Comparison of ENCODE assay signal across 17 mouse cellular contexts in genomic region chr17:12571924-12572463, GRCm38 (mm10). TPM values are rescaled to one million over a fixed set of nuclear protein-coding genes. Genes with fewer than 3 reads are reported as not detected.
A peak's percentile ranks its signal among the peaks of the same experiment; 100 is the strongest.
DNase-seq lines count a peak whose midpoint lies in the region; ATAC-seq and TF ChIP-seq lines count a peak whose summit lies in the region.
"Had no signal": no experiment of that assay in that cellular context is flagged by ENCODE, and none has a peak within 500 bp of the region (broad histone marks: within the 10 kb centered on the region; RNA-seq: fewer than 3 reads in every experiment).

No protein-coding gene starts in this region.

- no peak overlapping the region for H3K4me3 ChIP-seq in heart, adult 2 months
- no peak overlapping the region for H3K4me3 ChIP-seq in heart, embryonic 10.5 days
- no peak overlapping the region for H3K4me3 ChIP-seq in intestine, embryonic 15.5 days (replicated peaks)
- H3K4me3 ChIP-seq in forebrain, embryonic 12.5 days (replicated peaks): no peak overlapping the region
- H3K4me3 ChIP-seq: embryonic facial prominence, embryonic 13.5 days; forebrain, embryonic 10.5 days; hindbrain, embryonic 10.5 days; midbrain, embryonic 15.5 days had no signal

- peak; percentile 75 for ATAC-seq in intestine, embryonic 15.5 days
- ATAC-seq in forebrain, embryonic 12.5 days (ENCODE audit: low FRiP score): no peak
- ATAC-seq: inflammation-experienced regulatory T-cells, adult 6 months; liver, postnatal 0 days; midbrain, embryonic 15.5 days had no signal

- TF ChIP-seq EP300 in heart, adult 2 months (IDR thresholded peaks at IDR 0.05; ENCODE audit: insufficient read depth, low read depth, low read length): no peak

- no peak for TF ChIP-seq POLR2A in heart, adult 2 months (IDR thresholded peaks at IDR 0.05; ENCODE audit: insufficient read depth, low read depth, low read length)

- no peaks in the 10 kb centered on the region for H3K27me3 ChIP-seq in heart, adult 2 months (ENCODE audit: control insufficient read depth, insufficient read depth, low read length)
- H3K27me3 ChIP-seq in heart, embryonic 10.5 days (ENCODE audit: insufficient read depth, poor library complexity, severe bottlenecking): no peaks in the 10 kb centered on the region
- no peaks in the 10 kb centered on the region for H3K27me3 ChIP-seq in intestine, embryonic 15.5 days (replicated peaks)
- no peaks in the 10 kb centered on the region for H3K27me3 ChIP-seq in forebrain, embryonic 12.5 days
- H3K27me3 ChIP-seq: embryonic facial prominence, embryonic 13.5 days; midbrain, embryonic 15.5 days had no signal

- peaks cover 3% of the 10 kb centered on the region for H3K4me1 ChIP-seq in heart, adult 2 months (ENCODE audit: control insufficient read depth, insufficient read depth, low read length)
- H3K4me1 ChIP-seq in heart, embryonic 10.5 days: peaks cover 13% of the 10 kb centered on the region
- H3K4me1 ChIP-seq in intestine, embryonic 15.5 days (replicated peaks): no peaks in the 10 kb centered on the region
- no peaks in the 10 kb centered on the region for H3K4me1 ChIP-seq in forebrain, embryonic 12.5 days
- H3K4me1 ChIP-seq: embryonic facial prominence, embryonic 13.5 days; forebrain, embryonic 10.5 days; hindbrain, embryonic 10.5 days; midbrain, embryonic 15.5 days had no signal

- no peaks in the 10 kb centered on the region for H3K36me3 ChIP-seq in heart, adult 2 months (ENCODE audit: control insufficient read depth, insufficient read depth, low read length)
- no peaks in the 10 kb centered on the region for H3K36me3 ChIP-seq in heart, embryonic 10.5 days
- no peaks in the 10 kb centered on the region for H3K36me3 ChIP-seq in intestine, embryonic 15.5 days
- no peaks in the 10 kb centered on the region for H3K36me3 ChIP-seq in forebrain, embryonic 12.5 days (replicated peaks)
- H3K36me3 ChIP-seq: embryonic facial prominence, embryonic 13.5 days; forebrain, embryonic 10.5 days; hindbrain, embryonic 10.5 days; midbrain, embryonic 15.5 days had no signal

- intact Hi-C loops in heart, adult 2 months (cut with DNase I): no loop called here

- no peak overlapping the region for H3K4me2 ChIP-seq in intestine, embryonic 15.5 days (replicated peaks)
- H3K4me2 ChIP-seq in forebrain, embryonic 12.5 days: no peak overlapping the region
- H3K4me2 ChIP-seq: embryonic facial prominence, embryonic 13.5 days; midbrain, embryonic 15.5 days had no signal

- H3K27ac ChIP-seq in heart, adult 2 months: peak overlapping the region; percentile 71
- no peak overlapping the region for H3K27ac ChIP-seq in heart, embryonic 10.5 days
- no peak overlapping the region for H3K27ac ChIP-seq in intestine, embryonic 15.5 days
- H3K27ac ChIP-seq in forebrain, embryonic 12.5 days: no peak overlapping the region
- H3K27ac ChIP-seq: embryonic facial prominence, embryonic 13.5 days; forebrain, embryonic 10.5 days; hindbrain, embryonic 10.5 days; midbrain, embryonic 15.5 days had no signal

- peak; percentile 34 to 41 for DNase-seq in heart, adult 2 months
- no peak for DNase-seq in heart, embryonic 10.5 days (ENCODE audit: low spot score)
- DNase-seq in adrenal gland, postnatal 10 days: peak; percentile 42
- peak; percentile 44 for DNase-seq in heart, adult 8-10 months (ENCODE audit: low spot score)
- no peak for DNase-seq in urinary bladder, adult 2 months (ENCODE audit: low spot score)
- DNase-seq: cerebellum, postnatal 36 days; liver, postnatal 0 days; spleen, adult 18-20 months had no signal

- H3K9me3 ChIP-seq in heart, embryonic 10.5 days: no peaks in the 10 kb centered on the region
- H3K9me3 ChIP-seq in intestine, embryonic 15.5 days: no peaks in the 10 kb centered on the region
- no peaks in the 10 kb centered on the region for H3K9me3 ChIP-seq in forebrain, embryonic 12.5 days
- H3K9me3 ChIP-seq: embryonic facial prominence, embryonic 13.5 days; forebrain, embryonic 10.5 days; hindbrain, embryonic 10.5 days; midbrain, embryonic 15.5 days had no signal

- no peaks in the 10 kb centered on the region for H3K79me2 ChIP-seq in heart, adult 2 months (replicated peaks; ENCODE audit: control insufficient read depth, insufficient read depth, low read length)

- H3K9ac ChIP-seq in heart, adult 2 months (ENCODE audit: low read depth, low read length): no peak overlapping the region
- H3K9ac ChIP-seq in intestine, embryonic 15.5 days: no peak overlapping the region
- H3K9ac ChIP-seq in forebrain, embryonic 12.5 days: no peak overlapping the region
- H3K9ac ChIP-seq: embryonic facial prominence, embryonic 13.5 days; liver, postnatal 0 days; midbrain, embryonic 15.5 days had no signal

- no peak for TF ChIP-seq CTCF in heart, adult 2 months (IDR thresholded peaks at IDR 0.05)

- WGBS in heart, adult 2 months: 25% methylated on average over 9 of the region's 9 CpGs
- 52% methylated on average over 9 of the region's 9 CpGs for WGBS in heart, embryonic 10.5 days
- 52% methylated on average over 9 of the region's 9 CpGs for WGBS in intestine, embryonic 15.5 days
- WGBS in forebrain, embryonic 12.5 days: 79% methylated on average over 9 of the region's 9 CpGs

RNA-seq across cellular contexts. Expression of gene Slc22a2, which starts 11.9 kb away (rescaled TPM):
- not detected for total RNA-seq in heart, adult 2 months (2021)
- polyA plus RNA-seq in heart, adult 2 months (2012; rRNA removed): 0.20 TPM in 1 of 2 replicates, not detected in the other
- polyA plus RNA-seq in heart, embryonic 10.5 days (2016; fragmentation: Nextera tagmentation; extraction: Ambion mirVana): 0.09 TPM in 1 of 2 replicates, not detected in the other
- total RNA-seq in adrenal gland, postnatal 10 days (2021): 1 to 10 TPM; 1.7 to 2.0 TPM
- not detected for total RNA-seq in heart, adult 8-10 months (2022)
- 0.08 TPM in 1 of 2 replicates, not detected in the other for polyA plus RNA-seq in intestine, embryonic 15.5 days (2015; fragmentation: Nextera tagmentation; extraction: Ambion mirVana)
- polyA plus RNA-seq in forebrain, embryonic 12.5 days (2016; fragmentation: Nextera tagmentation; extraction: Ambion mirVana): not detected in 2 replicates
- polyA plus RNA-seq in urinary bladder, adult 2 months (2012; rRNA removed): 0.04 TPM in 1 of 2 replicates, not detected in the other
- total RNA-seq: megakaryocyte progenitor cell, adult 5-6 weeks had no signal
- polyA plus RNA-seq: embryonic facial prominence, embryonic 13.5 days; forebrain, embryonic 10.5 days; hindbrain, embryonic 10.5 days; limb, embryonic 14.5 days had no signal

Comparison
In these comparisons a context has a peak if more than half of its experiments do, and no peak if none do; other contexts are left out.
1. DNase-seq: peak in heart, adult 2 months (2 of 2), adrenal gland, postnatal 10 days (single experiment) and heart, adult 8-10 months (single experiment); none in heart, embryonic 10.5 days (single experiment) and urinary bladder, adult 2 months (single experiment).